Mouse (Mus musculus) CH12.LX (cell line): ENCODE measurements around the gene Trim15. TPM values are rescaled to one million over a fixed set of nuclear protein-coding genes. Genes with fewer than 3 reads are reported as not detected.

ENCODE experiments used
- DNase-seq: peaks from one replicate; pipeline ENCODE4 v3.0.0-alpha.2; 2013; ENCODE audit errors: extremely low read depth
- H3K27ac ChIP-seq: 2 replicates; pipeline ENCODE4 v1.5.1; 2012; ENCODE audit warnings: low read depth, mild to moderate bottlenecking, control low read depth, moderate library complexity; ENCODE audit not compliant: insufficient read depth
- H3K27me3 ChIP-seq: replicated peaks from 2 replicates; pipeline ENCODE3; 2012; ENCODE audit warnings: inconsistent platforms
- H3K36me3 ChIP-seq, 2 experiments: replicated peaks in 1 of 2; 2 replicates each; pipeline versions ENCODE3 to v1.6.1; 2012; ENCODE audit warnings: inconsistent platforms in 1 of 2, low read length in 1 of 2, mild to moderate bottlenecking in 1 of 2, mixed read lengths in 1 of 2, moderate library complexity in 1 of 2; ENCODE audit not compliant: control insufficient read depth in 1 of 2, insufficient read depth in 1 of 2
- H3K4me1 ChIP-seq, 2 experiments: 2 replicates each; pipeline ENCODE4 v1.6.1; 2012; ENCODE audit warnings: inconsistent platforms in 1 of 2, moderate library complexity in 1 of 2; ENCODE audit not compliant: insufficient read depth in 2 of 2, control insufficient read depth in 1 of 2
- H3K4me2 ChIP-seq: 2 replicates; pipeline ENCODE4 v1.6.1; 2012; ENCODE audit warnings: low read depth, mild to moderate bottlenecking, control low read depth; ENCODE audit not compliant: poor library complexity, insufficient read depth, severe bottlenecking
- H3K4me3 ChIP-seq, 3 experiments: fragments of 150-350 bp in 1 of 3; sonication (generic) in 1 of 3; replicated peaks in 1 of 3; 2 replicates each; pipeline versions ENCODE3 to v1.5.1; 2011 to 2012; ENCODE audit warnings: low read depth in 2 of 3, low read length in 2 of 3, mild to moderate bottlenecking in 2 of 3, moderate library complexity in 2 of 3, control low read depth in 1 of 3, improper control_type of control experiment in 1 of 3, inconsistent platforms in 1 of 3, mixed read lengths in 1 of 3; ENCODE audit not compliant: poor library complexity in 1 of 3
- H3K79me2 ChIP-seq: replicated peaks from 2 replicates; pipeline ENCODE4 v1.6.1; 2012; ENCODE audit warnings: mild to moderate bottlenecking, moderate library complexity; ENCODE audit not compliant: control insufficient read depth, poor library complexity, insufficient read depth, severe bottlenecking; ENCODE audit errors: extremely low read depth
- H3K9ac ChIP-seq: 2 replicates; pipeline ENCODE4 v1.6.1; 2012; ENCODE audit warnings: low read depth, mild to moderate bottlenecking, control low read depth, moderate library complexity; ENCODE audit not compliant: insufficient read depth
- H3K9me3 ChIP-seq: replicated peaks from 2 replicates; pipeline ENCODE3; 2012; ENCODE audit warnings: low read length, inconsistent platforms, mixed read lengths
- BHLHE40 ChIP-seq: IDR thresholded peaks from 2 replicates; pipeline ENCODE4 v1.6.1; 2011; ENCODE audit warnings: mild to moderate bottlenecking, low read depth, low read length, improper control_type of control experiment
- CHD1 ChIP-seq: IDR thresholded peaks from 2 replicates; pipeline ENCODE4 v1.6.1; 2012; ENCODE audit warnings: low read depth, low read length, improper control_type of control experiment, inconsistent platforms
- CHD2 ChIP-seq: IDR thresholded peaks from 2 replicates; pipeline ENCODE4 v1.6.1; 2011; ENCODE audit warnings: low read length, improper control_type of control experiment
- ELF1 ChIP-seq: IDR thresholded peaks from 2 replicates; pipeline ENCODE4 v1.6.1; 2014; ENCODE audit warnings: low read depth, mild to moderate bottlenecking, inconsistent platforms, low read length, improper control_type of control experiment
- EP300 ChIP-seq: IDR thresholded peaks from 2 replicates; pipeline ENCODE4 v1.6.1; 2011; ENCODE audit warnings: low read length, improper control_type of control experiment
- ETS1 ChIP-seq: conservative IDR thresholded peaks from 2 replicates; pipeline ENCODE4 v1.6.1; 2012; ENCODE audit warnings: low read depth, mild to moderate bottlenecking, inconsistent platforms, low read length, improper control_type of control experiment, moderate library complexity
- HCFC1 ChIP-seq: IDR thresholded peaks from 2 replicates; pipeline ENCODE4 v1.6.1; 2012; ENCODE audit warnings: low read depth, mild to moderate bottlenecking, inconsistent platforms, low read length, improper control_type of control experiment
- IRF4 ChIP-seq: IDR thresholded peaks from 2 replicates; pipeline ENCODE4 v1.6.1; 2014; ENCODE audit warnings: low read depth, mild to moderate bottlenecking, inconsistent platforms, low read length, improper control_type of control experiment
- JUN ChIP-seq: IDR thresholded peaks from 2 replicates; pipeline ENCODE4 v1.6.1; 2011; ENCODE audit warnings: low read depth, mild to moderate bottlenecking, low read length, improper control_type of control experiment, moderate library complexity; ENCODE audit not compliant: insufficient read depth
- JUND ChIP-seq: conservative IDR thresholded peaks from 2 replicates; pipeline ENCODE4 v1.6.1; 2011; ENCODE audit warnings: low read depth, low read length, improper control_type of control experiment
- MAFK ChIP-seq: IDR thresholded peaks from 2 replicates; pipeline ENCODE4 v1.6.1; 2011; ENCODE audit warnings: low read length, improper control_type of control experiment; ENCODE audit not compliant: insufficient replicate concordance
- MYC ChIP-seq: IDR thresholded peaks from 2 replicates; pipeline ENCODE4 v1.6.1; 2011; ENCODE audit warnings: low read depth, mild to moderate bottlenecking, improper control_type of control experiment, low read length
- NELFE ChIP-seq: IDR thresholded peaks from 2 replicates; pipeline ENCODE4 v1.6.1; 2011; ENCODE audit warnings: low read depth, low read length, improper control_type of control experiment
- PAX5 ChIP-seq: IDR thresholded peaks from 2 replicates; pipeline ENCODE4 v1.6.1; 2012; ENCODE audit warnings: low read length, inconsistent platforms, mixed read lengths
- POLR2A ChIP-seq: IDR thresholded peaks from 2 replicates; pipeline ENCODE4 v1.6.1; 2011; ENCODE audit warnings: low read depth, mild to moderate bottlenecking, improper control_type of control experiment, low read length
- POLR2AphosphoS2 ChIP-seq: IDR thresholded peaks from 2 replicates; pipeline ENCODE4 v1.6.1; 2011; ENCODE audit warnings: low read depth, low read length, improper control_type of control experiment
- RAD21 ChIP-seq: IDR thresholded peaks from 2 replicates; pipeline ENCODE4 v1.6.1; 2011; ENCODE audit warnings: low read depth, mild to moderate bottlenecking, low read length, improper control_type of control experiment, moderate library complexity
- SIN3A ChIP-seq: IDR thresholded peaks from 2 replicates; pipeline ENCODE4 v1.6.1; 2012; ENCODE audit warnings: low read length, improper control_type of control experiment, inconsistent platforms
- TBP ChIP-seq: conservative IDR thresholded peaks from 2 replicates; pipeline ENCODE4 v1.6.1; 2011; ENCODE audit warnings: low read depth, low read length, improper control_type of control experiment
- TCF12 ChIP-seq: IDR thresholded peaks from 2 replicates; pipeline ENCODE4 v1.6.1; 2014; ENCODE audit warnings: low read depth, mild to moderate bottlenecking, inconsistent platforms, low read length, improper control_type of control experiment
- USF2 ChIP-seq: conservative IDR thresholded peaks from 2 replicates; pipeline ENCODE4 v1.6.1; 2011; ENCODE audit warnings: low read depth, low read length, improper control_type of control experiment
- ZKSCAN1 ChIP-seq: IDR thresholded peaks from 2 replicates; pipeline ENCODE4 v1.6.1; 2012; ENCODE audit warnings: low read depth, inconsistent platforms, low read length, improper control_type of control experiment, borderline replicate concordance
- ZNF384 ChIP-seq: IDR thresholded peaks from 2 replicates; pipeline ENCODE4 v1.6.1; 2012; ENCODE audit warnings: low read depth, low read length, improper control_type of control experiment, inconsistent platforms
- dilution Hi-C: fragments of 300-500 bp; cut with MboI; formaldehyde crosslinking; loops from 2 replicates; pipeline ENCODE4 v1.14.3; 2020; ENCODE audit warnings: low sequenced_read_pairs; ENCODE audit not compliant: extremely low pct_unique_long_range_greater_than_20kb, extremely low pct_ligation_motif_present
- in situ Hi-C: fragments of 300-500 bp; cut with MboI; formaldehyde crosslinking; loops from 3 replicates; pipeline ENCODE4 v1.14.3; 2019; ENCODE audit warnings: low sequenced_read_pairs, low pct_ligation_motif_present, low pct_unique_long_range_greater_than_20kb, mixed read lengths
- polyA plus RNA-seq: library from polyadenylated mRNA; unstranded; fragments of >175 nt; gene quantifications from 2 replicates; pipeline ENCODE4 v1.2.1, GENCODE M21; 2012; ENCODE audit warnings: low read depth; ENCODE audit not compliant: insufficient read length
- total RNA-seq, 2 experiments: library from RNA; depleted of rRNA; stranded (reverse); fragments of 300-350 nt in 1 of 2; fragments of >200 nt in 1 of 2; gene quantifications; 2 replicates each; pipeline ENCODE4 v1.2.3; 2012 to 2014

Trim15 gene
- total and polyA plus RNA-seq, 3 experiments = not detected

DNA sequence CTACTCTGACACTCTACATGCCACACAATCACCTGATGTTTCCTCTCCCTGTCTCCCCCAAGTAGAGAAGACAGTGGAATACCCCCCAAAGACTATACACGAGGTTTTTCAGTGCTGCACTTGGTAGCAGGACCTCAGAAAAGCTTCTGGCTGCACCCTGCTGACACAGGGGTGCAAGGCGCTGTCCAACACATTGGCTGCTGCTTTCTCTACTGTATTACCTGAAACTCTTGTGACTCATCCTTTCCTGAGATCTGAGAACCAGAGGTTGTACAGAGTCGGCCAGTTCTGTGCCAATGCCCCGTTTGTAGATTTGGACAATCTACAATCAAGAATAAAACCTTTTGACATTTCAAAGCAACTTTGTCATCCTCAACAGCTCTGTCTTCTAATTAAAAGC is 42.8 kb upstream of the Trim15 start:
- Histone ChIP-seq H3K9me3 (no peaks in the 10 kb centered on the region), H3K36me3 (no peaks in the 10 kb centered on the region), H3K4me3 (no peak overlapping the region), H3K27ac (no peak overlapping the region), H3K4me2 (no peak overlapping the region), H3K79me2 (no peaks in the 10 kb centered on the region), H3K27me3 (peaks cover 10% of the 10 kb centered on the region), H3K4me1 (peaks cover 4 to 8% of the 10 kb centered on the region in 2 experiments; a peak in 2 of 4 replicates), H3K9ac (no peak overlapping the region)
- dilution Hi-C loops = no loop called here
- no peak for TF ChIP-seq HCFC1
- TF ChIP-seq IRF4 = peak; percentile 47; the same call in 1 of the 2 replicates
- peak; percentile 51 for TF ChIP-seq JUND
- TF ChIP-seq ELF1 = no peak
- no peak for TF ChIP-seq MYC
- peak; percentile 44; the same call in 1 of the 2 replicates for TF ChIP-seq SIN3A
- peak; percentile 40; the same call in 1 of the 2 replicates for TF ChIP-seq JUN
- peak; percentile 63; the same call in 1 of the 2 replicates for TF ChIP-seq EP300
- TF ChIP-seq ZKSCAN1 = no peak
- no peak for TF ChIP-seq PAX5
- in situ Hi-C loops = loop anchor here (10.0 kb wide), 2 partner anchors 85 to 295 kb away; partner anchors contain the start of gene Olfr94
- DNase-seq = peak; percentile 14

DNA sequence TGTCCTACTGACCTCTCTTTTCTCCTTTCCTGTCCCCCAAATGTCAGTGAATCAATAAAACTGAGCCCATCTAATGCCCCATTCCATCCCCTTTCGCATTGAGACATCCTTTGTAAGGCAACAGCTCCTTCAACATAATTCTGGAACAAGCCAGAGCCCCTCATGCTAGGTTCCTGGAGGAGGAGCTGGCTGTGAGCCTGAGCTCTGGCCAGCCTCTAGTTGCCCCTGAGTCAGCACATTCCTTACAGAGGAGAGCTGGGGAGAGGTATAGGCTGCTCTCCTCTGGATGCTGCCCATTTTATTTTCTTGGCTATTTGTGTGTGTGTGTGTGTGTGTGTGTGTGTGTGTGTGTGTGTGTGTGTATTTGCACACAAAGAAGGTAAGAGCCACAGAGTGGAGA is 41.2 kb upstream of the Trim15 start:
- in situ Hi-C loops = no loop called here
- Histone ChIP-seq H3K27ac (no peak overlapping the region), H3K79me2 (no peaks in the 10 kb centered on the region), H3K4me3 (no peak overlapping the region), H3K9ac (no peak overlapping the region), H3K9me3 (no peaks in the 10 kb centered on the region), H3K4me1 (peaks cover 4 to 6% of the 10 kb centered on the region in 2 experiments; a peak in 2 of 4 replicates), H3K4me2 (no peak overlapping the region), H3K27me3 (peaks cover 10% of the 10 kb centered on the region), H3K36me3 (no peaks in the 10 kb centered on the region)
- no peak for TF ChIP-seq ZKSCAN1
- TF ChIP-seq HCFC1 = no peak
- TF ChIP-seq NELFE = no peak
- no peak for TF ChIP-seq ZNF384
- no peak for TF ChIP-seq MYC
- no peak for TF ChIP-seq MAFK
- TF ChIP-seq USF2 = no peak
- TF ChIP-seq POLR2AphosphoS2 = no peak
- TF ChIP-seq BHLHE40 = no peak
- no peak for TF ChIP-seq CHD1
- TF ChIP-seq TBP = no peak
- no peak for TF ChIP-seq RAD21
- TF ChIP-seq ETS1 = no peak
- TF ChIP-seq TCF12 = no peak
- no peak for TF ChIP-seq IRF4
- no peak for TF ChIP-seq CHD2
- no peak for TF ChIP-seq POLR2A
- dilution Hi-C loops = no loop called here
- no peak for DNase-seq
